Mouse (Mus musculus) layer of hippocampus, postnatal 10 days (tissue): ENCODE measurements around the gene Fbxo6. TPM values are rescaled to one million over a fixed set of nuclear protein-coding genes. Genes with fewer than 3 reads are reported as not detected.
A peak's percentile ranks its signal among the peaks of the same experiment; 100 is the strongest.
"Not testable (repeated sequence)": the region's sequence is repeated elsewhere in the genome, so short reads cannot be mapped to it uniquely, and the experiment has no call there.

Experiments
- DNase-seq, 2 experiments: peaks; one replicate each; pipeline ENCODE4 v3.0.0; 2021; ENCODE audit warnings: low spot score in 2 of 2
- total RNA-seq, 2 experiments: library from RNA; stranded (reverse); gene quantifications; 2 replicates each; pipeline ENCODE4 v1.2.3; 2021

Fbxo6 gene
- total RNA-seq, 2 experiments from 2014 or later: 22.6 to 26.3 TPM

DNA sequence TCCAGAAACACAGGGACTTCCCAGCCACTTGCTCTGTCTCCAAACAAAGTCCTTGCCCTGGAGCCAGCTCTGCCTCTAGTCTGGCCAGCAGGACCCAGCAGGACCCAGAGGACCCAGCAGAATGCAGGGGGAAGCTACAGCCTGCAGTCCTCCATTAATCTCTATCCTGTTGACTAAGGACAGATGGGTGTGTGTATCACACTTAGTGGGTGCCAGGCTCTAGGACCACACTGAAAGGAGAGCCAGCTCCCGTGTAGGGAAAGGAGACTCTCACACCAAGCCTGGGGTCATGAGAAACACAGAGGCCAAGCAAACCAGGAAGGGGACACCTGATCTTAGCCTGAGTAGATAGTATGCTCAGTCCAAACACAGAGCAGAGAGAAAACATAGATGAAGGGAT is 23.7 kb downstream of the Fbxo6 start:
- no peak for DNase-seq

DNA sequence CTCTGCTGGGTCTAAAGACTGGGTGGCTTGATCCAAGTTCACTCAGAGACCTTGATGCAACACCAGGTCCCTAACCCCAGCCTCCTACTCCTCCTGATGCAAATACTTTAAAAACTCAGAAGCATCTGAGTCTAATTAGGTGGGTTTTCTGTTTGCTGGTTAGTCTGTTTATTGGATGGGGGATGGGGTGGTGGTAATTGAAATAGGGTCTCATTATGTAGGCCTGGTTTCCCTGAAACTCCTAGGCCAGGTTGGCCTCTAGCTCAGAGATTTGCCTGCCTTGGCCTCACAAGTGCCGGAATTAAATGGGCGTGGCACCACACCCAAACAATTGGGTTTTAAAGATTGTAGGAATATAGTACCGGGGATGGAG is 29.3 kb downstream of the Fbxo6 start:
- no peak for DNase-seq

DNA sequence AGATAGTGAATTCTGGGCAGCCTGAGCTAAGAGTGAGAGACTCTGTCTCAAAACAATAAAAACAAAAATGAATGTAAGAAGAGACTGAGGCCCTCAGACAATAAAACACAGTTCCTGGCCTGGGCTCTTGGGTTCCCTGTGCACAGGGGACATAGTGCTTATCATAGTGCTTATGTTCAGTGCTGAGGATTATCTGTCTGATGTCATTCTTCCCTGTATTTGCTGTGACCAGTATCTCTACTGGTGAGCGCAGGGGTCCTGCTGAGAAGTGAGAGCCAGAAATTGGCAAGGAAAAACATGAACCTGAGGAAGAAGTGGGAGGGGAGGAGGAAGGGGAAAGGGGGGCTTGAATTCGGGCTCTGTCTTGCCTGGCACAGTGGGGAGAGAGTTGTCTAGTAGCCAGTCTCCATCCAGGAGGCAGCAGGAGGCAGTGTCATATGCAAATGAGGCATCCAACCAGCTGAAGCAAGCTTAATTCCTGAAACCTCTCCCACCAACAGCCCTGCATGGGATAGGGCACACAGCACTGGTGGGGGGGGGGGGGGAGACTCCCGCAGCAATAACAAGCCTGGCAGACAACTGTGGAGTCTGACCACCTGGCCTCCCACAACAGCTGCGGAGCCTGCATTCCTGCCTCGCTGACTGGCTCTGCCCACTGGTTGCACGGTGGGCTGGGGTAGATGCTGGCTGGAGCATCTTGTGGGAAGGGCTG is 29.8 kb downstream of the Fbxo6 start:
- no peak for DNase-seq

DNA sequence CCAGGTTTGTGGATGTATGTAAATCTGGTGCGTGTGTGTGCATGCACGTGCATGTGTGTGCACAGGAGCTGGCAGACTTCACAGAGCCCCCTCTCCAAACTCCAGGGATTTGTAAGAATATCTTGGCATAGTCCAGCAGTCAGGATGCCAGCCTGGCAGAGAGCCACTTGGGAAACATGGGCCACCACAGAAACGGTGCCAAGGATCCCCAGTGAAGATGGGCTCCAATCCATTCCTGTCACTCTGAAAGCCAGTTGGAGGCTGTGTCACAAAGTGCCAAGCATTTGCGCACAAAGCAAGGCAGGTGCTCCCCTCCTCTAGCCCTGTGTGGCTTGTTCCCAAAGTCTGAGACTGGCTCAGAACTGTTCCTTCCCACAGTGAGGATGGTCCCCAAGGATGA is 30.6 kb downstream of the Fbxo6 start:
- peak; percentile 94 for DNase-seq

DNA sequence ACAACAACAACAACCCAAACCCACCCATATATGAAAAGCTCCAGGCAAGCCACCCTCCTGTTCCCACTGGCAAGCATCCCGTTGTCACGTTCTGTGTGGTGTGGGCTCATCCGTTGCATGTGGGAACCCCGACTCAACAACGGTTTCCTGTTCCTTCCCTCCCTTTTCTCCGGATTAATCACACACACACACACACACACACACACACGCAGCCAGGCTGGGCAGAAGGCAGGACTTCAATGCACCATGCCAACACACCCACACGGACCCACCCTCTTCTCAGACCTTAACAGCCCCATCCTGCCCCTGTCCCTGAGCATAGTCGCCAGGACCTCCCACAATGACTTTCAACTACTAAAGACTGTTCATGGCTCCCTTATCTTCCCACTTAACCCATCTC is 31.4 kb downstream of the Fbxo6 start:
- DNase-seq: peak in 1 of 2 experiments; percentile 16

DNA sequence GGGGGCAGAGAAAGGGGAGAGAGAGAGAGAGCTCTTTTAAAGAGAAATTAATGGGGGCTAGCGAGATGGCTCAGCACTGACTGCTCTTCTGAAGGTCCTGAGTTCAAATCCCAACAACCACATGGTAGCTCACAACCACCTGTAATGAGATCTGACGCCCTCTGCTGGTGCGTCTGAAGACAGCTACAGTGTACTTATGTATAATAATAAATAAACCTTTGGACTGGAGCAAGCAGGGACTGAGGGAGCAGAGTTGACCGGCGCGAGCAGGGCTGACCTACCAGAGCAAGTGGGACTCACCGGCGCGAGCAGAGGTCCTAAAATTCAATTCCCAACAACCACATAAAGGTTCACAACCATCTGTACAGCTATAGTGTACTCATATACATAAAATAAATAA is 32.4 kb downstream of the Fbxo6 start:
- DNase-seq: not testable (repeated sequence)

DNA sequence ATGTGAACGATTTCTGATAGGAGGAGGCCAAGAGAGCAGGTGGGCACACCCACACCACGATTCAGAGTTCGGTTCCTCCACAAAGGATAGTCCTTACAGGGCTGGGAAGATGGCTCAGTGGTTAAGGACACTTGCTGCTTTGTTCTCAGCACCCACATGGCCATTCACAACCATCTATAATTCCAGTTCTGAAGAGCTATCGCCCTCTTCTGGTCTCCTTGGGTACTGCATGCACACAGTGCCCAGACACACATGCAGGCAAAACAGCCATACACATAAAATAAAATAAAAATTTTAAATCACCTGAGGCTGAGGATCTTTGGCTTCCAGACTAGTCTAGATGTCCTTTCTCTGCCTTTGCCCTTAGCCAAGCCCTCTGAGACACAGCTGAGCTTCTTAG is 34.5 kb downstream of the Fbxo6 start:
- no peak for DNase-seq

DNA sequence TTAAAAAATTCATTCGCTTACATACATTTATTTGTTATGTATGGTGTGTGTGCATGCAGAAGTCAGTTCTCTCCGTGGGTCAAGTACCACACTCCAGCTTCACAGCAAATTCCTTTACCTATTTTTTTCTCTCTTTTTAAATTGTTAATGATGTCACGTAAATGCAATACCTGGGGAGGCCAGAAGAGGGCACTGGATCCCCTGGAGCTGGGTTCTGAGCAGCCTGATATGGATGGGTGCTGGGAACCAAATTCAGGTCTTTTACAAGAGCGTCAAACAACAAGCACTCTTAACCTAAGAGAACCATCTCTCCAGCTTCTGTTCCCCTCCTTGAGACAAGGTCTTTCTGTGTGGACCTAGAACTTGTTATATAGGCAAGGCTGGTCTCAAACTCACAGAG is 35.3 kb downstream of the Fbxo6 start:
- DNase-seq: no peak

DNA sequence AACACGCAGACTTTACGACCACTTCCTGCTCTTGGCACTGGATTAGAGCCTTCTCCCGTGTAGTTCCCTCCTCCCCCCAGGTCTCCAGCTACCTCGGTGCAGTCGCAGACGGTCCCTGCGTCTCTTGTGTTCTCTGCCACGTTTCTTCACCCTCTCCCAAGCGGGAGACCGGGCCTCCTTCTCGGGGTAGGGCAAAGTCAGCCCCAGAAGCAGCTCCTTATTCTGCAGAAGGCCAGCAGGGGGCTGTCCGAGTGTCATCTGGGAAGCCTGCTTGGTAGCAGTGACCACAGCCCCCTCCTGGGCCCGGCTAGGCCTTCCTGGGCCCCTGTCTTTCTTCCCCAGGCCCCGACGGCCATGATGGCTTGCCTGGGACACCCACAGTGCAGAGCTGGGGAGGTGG is 36.5 kb downstream of the Fbxo6 start:
- DNase-seq: peak; percentile 40 to 49

DNA sequence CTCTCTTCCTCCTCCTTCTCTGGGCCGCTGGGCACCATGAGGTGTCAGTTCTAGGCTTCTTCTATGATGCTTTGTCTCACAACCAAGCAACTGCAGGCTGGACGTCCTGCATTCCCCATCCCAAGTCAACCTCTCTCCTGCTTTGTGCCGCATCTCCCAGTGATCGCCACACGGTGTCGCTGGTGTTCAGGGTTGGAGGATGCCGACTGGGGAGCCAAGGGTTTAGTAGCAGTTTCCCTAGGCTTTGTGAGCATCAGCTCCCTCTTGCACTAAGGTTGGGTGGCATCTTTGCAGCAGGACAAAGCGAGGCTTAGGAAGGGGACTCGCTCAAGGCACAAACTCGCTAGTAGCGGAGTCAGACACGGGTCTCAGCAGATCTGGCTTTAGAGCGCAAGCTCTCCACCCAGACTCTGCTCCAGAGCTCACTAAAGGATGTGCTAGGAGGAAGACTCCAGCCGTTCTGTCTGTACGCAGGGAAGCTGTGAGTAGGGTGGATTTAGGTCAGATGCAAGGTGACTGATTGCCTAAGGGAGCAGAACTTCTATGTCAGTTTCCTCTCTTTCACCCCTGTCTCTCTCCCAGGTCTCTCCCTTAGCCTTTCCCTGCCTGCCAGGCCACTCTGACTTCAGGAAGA is 37.1 kb downstream of the Fbxo6 start:
- DNase-seq: peak; percentile 94

DNA sequence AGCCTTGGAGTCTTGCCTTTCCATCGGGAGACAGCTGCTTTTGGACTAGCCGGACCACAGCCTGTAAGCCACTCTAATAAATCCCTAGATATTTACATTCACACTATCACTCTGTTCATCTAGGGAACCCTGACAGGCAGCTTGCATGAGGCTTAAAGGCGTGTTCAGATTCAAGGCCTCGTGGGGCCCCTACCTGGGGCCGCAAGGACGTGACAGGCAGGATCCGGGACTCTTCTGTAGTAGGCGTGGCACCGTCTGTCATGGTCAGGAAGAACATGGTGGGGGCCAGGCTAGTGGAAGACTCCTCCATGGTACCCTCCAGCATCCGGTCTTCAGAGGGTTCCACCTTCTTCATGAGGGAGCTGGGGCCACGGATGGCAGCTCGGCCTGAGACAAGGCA is 39.4 kb downstream of the Fbxo6 start:
- no peak for DNase-seq

DNA sequence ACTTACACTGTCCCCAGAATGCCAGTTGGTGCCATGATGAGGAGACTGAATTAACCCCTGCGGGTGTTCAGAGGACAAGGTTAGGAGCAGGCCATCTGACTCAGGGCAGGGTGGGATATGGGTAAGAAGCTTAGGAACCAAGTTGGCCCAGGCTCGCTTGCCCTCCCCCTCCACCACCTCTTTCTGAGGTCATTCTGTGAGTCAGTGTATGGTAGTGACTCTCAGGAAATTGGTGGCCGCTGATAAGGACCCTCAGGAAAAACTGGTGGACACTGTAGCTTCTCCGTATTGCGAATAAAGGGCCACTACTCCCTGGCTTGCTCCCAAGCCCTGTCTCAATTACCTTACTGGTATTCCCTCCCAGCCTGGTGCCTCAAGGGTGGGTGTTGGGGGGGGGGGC is 42.7 kb downstream of the Fbxo6 start:
- no peak for DNase-seq

DNA sequence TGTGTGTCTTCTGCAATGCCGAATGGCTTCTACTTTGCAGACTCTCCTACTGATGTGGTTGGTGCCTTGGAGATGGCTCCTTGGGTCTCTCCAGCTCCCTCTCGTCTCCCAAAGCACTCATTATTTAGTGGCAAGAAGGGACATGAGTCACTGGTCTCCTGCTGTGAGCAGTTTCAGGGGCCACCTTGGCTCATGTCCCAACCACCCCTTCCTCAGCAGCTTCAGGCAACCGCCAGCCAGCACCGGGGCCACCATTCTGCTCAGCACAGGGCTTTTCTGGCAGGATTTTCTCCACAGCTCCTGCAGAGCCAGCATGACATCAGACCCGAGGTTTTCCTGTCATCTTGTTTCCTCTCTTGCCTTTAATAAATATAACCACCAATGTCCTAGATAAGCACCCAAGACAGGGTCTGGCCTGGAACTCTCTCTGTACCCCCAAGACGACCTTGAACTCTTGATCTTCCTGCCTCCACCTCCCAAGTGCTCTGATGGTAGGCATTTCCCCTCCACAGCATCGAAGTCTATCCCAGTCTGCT is 43.3 kb downstream of the Fbxo6 start:
- peak in 1 of 2 experiments; percentile 42 for DNase-seq

DNA sequence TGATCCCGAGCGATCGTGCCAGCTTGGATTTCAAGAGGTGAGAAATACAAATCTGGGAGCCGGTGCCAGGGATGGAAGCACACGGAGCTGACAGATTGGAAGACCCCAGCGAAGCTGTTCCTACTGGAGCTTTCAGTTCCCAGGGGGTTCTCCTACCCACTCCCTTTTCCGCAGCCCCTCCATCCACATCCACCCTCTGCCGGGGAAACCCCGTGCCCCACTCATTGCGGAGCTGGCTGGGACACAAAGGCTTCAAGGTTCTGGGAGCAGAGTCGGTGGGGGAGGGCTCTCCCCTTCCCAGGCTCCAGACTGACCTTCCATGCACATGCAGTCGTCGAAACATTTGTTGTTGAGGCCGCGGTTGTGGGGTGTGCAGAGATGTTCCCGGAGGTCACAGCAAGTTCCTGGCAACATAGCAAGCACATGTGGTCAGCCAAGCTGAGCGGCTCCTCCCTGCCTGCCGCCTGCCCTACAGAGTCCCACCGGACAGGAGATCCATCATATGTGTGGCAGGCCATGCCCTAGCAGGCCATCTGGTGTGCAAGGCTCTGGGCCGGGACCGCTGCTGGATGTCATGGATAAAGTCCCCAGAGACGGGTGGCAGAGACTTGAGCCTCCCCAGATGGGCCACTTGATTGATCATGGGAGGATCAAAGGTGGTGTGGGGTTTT is 44.2 kb downstream of the Fbxo6 start:
- peak; percentile 52 to 60 for DNase-seq

DNA sequence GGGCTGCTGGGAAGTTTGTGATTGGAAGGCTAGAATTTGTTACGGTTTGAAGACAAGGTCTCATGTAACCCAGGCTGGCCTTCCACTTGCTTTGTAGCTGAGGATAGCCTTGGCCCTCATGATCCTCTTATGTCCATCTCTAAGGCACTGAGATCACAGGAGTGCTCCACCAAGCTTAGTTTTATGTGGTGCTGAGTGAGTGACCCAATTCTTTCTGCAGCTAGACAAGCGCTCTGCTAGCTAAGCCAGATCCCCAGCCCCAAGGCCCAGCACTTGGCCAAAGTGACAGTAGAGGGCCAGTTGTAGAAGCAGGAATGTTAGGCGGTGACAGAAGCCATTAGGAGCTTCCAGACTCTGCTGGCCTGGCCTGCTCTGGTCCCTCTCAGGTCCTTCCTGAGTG is 47.8 kb downstream of the Fbxo6 start:
- no peak for DNase-seq

DNA sequence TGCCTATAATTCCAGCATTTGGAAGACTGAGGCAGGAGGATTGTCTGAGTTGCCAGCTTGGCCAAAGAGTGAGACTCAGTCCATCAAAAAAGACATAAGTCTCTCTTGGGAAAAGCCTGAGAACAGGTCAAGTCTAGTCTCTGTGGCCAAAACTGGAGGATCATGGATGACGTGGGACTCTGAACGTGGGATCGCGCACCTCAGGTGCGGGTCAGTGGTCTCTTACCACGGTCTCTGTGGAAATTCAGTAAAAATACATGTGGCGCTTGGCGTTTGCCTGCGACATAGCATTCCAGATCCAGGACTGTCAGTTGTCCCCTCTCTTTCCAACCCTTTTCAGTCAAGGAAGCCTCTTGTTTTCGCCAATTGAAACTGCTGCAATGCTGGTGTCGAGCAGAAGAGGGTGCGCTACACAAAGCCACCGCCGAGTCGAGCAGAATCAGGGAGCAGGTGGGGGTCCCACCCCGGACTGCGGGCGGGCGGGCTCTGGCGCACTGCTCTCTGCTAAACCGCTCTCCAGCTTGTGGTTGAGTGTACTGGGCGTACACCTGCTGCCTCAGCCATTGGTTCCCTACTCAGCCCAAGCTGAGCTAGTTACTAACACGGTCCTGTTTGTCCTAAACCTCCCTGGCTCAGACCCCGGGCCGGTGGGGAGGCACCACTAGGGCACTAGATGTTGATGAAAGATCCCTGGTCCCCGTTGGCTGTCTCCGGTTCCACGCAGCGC is 50.0 kb downstream of the Fbxo6 start:
- peak; percentile 87 to 90 for DNase-seq

DNA sequence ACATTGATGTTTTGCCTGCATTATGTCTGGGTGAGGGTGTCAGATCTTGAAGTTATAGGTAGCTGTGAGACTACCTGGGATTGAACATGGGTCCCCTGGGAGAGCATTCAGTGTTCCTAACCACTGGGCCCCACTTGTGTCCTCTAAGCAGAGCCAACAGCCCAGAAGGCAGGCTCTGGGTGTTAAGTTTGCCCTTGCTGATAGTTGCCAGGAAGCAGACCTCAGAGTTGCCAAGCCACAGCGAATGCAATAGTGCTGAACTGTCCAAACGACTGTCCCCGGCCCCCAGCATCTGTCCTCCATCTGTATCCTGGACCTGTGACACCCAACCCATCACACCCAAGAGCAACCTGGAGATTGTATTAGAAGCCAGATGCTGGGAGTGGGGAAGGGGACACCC is 53.3 kb downstream of the Fbxo6 start:
- no peak for DNase-seq

DNA sequence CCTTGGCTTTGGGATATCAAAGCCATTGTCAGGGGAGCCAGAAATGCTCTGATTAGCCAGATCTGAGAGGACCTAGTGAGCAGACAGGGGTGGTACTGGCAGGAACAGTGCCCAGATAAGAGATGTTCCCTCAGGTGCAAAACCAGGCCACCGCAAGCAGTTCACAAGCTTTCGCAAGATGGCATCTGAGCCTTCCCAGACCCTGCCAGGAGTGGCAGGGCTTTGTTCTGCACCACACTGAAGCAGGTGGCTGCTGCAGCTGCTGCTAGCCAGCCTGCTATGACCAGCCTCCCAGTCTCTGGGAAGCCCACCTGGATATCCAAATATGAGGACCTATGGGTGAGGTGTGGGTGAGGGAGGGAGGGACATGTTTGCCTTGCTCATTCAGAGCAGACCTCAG is 54.0 kb downstream of the Fbxo6 start:
- DNase-seq: no peak
